ENCODE assay signal across 20 mouse cellular contexts in the genomic region with DNA sequence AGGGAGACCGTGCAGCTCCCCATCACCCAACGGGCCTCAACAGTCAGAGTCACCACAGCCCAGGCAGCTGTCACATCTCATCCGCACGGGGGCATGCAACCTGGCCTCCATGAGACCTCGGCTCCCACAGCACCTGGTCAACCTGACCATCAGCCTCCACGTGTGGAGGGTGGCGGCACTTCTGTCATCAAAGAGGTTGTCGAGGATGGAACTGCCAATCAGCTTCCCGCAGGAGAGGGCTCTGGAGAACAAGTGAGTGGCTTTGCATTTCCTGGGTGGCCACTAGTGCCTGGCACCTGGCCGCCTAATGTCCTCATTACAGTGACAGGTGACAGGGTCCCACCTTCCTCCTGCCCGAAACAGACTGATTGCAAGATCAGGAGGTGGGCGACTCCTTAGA. TPM values are rescaled to one million over a fixed set of nuclear protein-coding genes. Genes with fewer than 3 reads are reported as not detected.
DNase-seq lines count a peak whose midpoint lies in the region; ATAC-seq and TF ChIP-seq lines count a peak whose summit lies in the region.
"Had no signal": no experiment of that assay in that cellular context is flagged by ENCODE, and none has a peak within 500 bp of the region (broad histone marks: within the 10 kb centered on the region; RNA-seq: fewer than 3 reads in every experiment).

No protein-coding gene starts in this region.

- ATAC-seq in lung, postnatal 0 days: peak; percentile 29
- no peak for ATAC-seq in hindbrain, embryonic 14.5 days (ENCODE audit: low FRiP score)
- ATAC-seq: forebrain, embryonic 13.5 days; forebrain, embryonic 15.5 days; forebrain, postnatal 0 days had no signal

- no peaks in the 10 kb centered on the region; the same call in 1 of the 2 replicates for H3K4me1 ChIP-seq in lung, postnatal 0 days (ENCODE audit: insufficient read depth, low read depth, low read length)
- peaks cover 5% of the 10 kb centered on the region; the same call in 1 of the 2 replicates for H3K4me1 ChIP-seq in lung, adult 2 months (ENCODE audit: control insufficient read depth, insufficient read depth, low read length)
- no peaks in the 10 kb centered on the region for H3K4me1 ChIP-seq in hindbrain, embryonic 14.5 days (replicated peaks; ENCODE audit: control insufficient read depth, insufficient read depth, low read length)
- H3K4me1 ChIP-seq: forebrain, embryonic 13.5 days; forebrain, embryonic 15.5 days had no signal

- H3K36me3 ChIP-seq in lung, postnatal 0 days (ENCODE audit: insufficient read depth, low read length): no peaks in the 10 kb centered on the region; the same call in 1 of the 2 replicates
- H3K36me3 ChIP-seq in hindbrain, embryonic 14.5 days (replicated peaks; ENCODE audit: control insufficient read depth, insufficient read depth): peaks cover 12% of the 10 kb centered on the region

- H3K27ac ChIP-seq in lung, postnatal 0 days (ENCODE audit: low read length): no peak overlapping the region
- no peak overlapping the region for H3K27ac ChIP-seq in hindbrain, embryonic 14.5 days
- H3K27ac ChIP-seq: embryonic facial prominence, embryonic 13.5 days; embryonic facial prominence, embryonic 15.5 days; forebrain, embryonic 13.5 days; forebrain, embryonic 15.5 days had no signal

- H3K9me3 ChIP-seq in lung, postnatal 0 days (ENCODE audit: low read length): no peaks in the 10 kb centered on the region
- H3K9me3 ChIP-seq in hindbrain, embryonic 14.5 days (ENCODE audit: control insufficient read depth, low read length): no peaks in the 10 kb centered on the region
- H3K9me3 ChIP-seq: embryonic facial prominence, embryonic 13.5 days; embryonic facial prominence, embryonic 15.5 days; forebrain, embryonic 15.5 days had no signal

- TF ChIP-seq CTCF in lung, postnatal 0 days (IDR thresholded peaks at IDR 0.05): no peak
- TF ChIP-seq CTCF in lung, adult 2 months (IDR thresholded peaks at IDR 0.05; ENCODE audit: insufficient read depth, low read length): no peak

- no peak overlapping the region for H3K4me2 ChIP-seq in lung, postnatal 0 days (replicated peaks; ENCODE audit: low read depth, low read length)
- no peak overlapping the region for H3K4me2 ChIP-seq in hindbrain, embryonic 14.5 days (replicated peaks)
- H3K4me2 ChIP-seq: embryonic facial prominence, embryonic 13.5 days; embryonic facial prominence, embryonic 15.5 days; forebrain, embryonic 13.5 days; forebrain, embryonic 15.5 days had no signal

- no peak for TF ChIP-seq POLR2A in lung, adult 2 months (IDR thresholded peaks at IDR 0.05; ENCODE audit: borderline replicate concordance, extremely low read depth, low read depth, low read length)

- no peak overlapping the region for H3K9ac ChIP-seq in lung, postnatal 0 days (replicated peaks; ENCODE audit: low read depth)
- H3K9ac ChIP-seq in hindbrain, embryonic 14.5 days: no peak overlapping the region
- H3K9ac ChIP-seq: embryonic facial prominence, embryonic 13.5 days; embryonic facial prominence, embryonic 15.5 days; forebrain, embryonic 13.5 days; forebrain, embryonic 15.5 days; forebrain, postnatal 0 days had no signal

- no peaks in the 10 kb centered on the region for H3K27me3 ChIP-seq in lung, postnatal 0 days (replicated peaks; ENCODE audit: insufficient read depth, low read length)
- H3K27me3 ChIP-seq in hindbrain, embryonic 14.5 days (ENCODE audit: control insufficient read depth, insufficient read depth, low read length): no peaks in the 10 kb centered on the region
- H3K27me3 ChIP-seq: embryonic facial prominence, embryonic 13.5 days; embryonic facial prominence, embryonic 15.5 days; forebrain, embryonic 13.5 days; forebrain, embryonic 15.5 days had no signal

- TF ChIP-seq EP300 in lung, postnatal 0 days (IDR thresholded peaks at IDR 0.05): no peak

- DNase-seq in lung, postnatal 0 days (ENCODE audit: low spot score): no peak
- DNase-seq in lung, adult 2 months: no peak
- peak; percentile 65 for DNase-seq in lung, postnatal 25 days (ENCODE audit: low spot score)
- DNase-seq in hindbrain, embryonic 14.5 days (ENCODE audit: low spot score): no peak
- no peak for DNase-seq in liver
- DNase-seq: adrenal gland, adult 2 months; adrenal gland, postnatal 10 days; adrenal gland, postnatal 25 days; cerebellum, adult 11 months; cerebellum, adult 18-20 months; cerebellum, adult 8-10 months; cerebellum, adult 9-11 months; cerebellum, postnatal 14 days; cerebellum, postnatal 36 days; embryo, embryonic 11 days; forebrain, postnatal 0 days had no signal

- WGBS in lung, postnatal 0 days: 77% methylated on average over 12 of the region's 12 CpGs
- WGBS in lung, adult 2 months: 77% methylated on average over 12 of the region's 12 CpGs
- WGBS in hindbrain, embryonic 14.5 days: 94% methylated on average over 12 of the region's 12 CpGs

- H3K4me3 ChIP-seq in lung, postnatal 0 days (ENCODE audit: low read depth, low read length): no peak overlapping the region
- H3K4me3 ChIP-seq in lung, adult 2 months (replicated peaks; ENCODE audit: extremely low read depth, low read depth, low read length): no peak overlapping the region
- no peak overlapping the region for H3K4me3 ChIP-seq in hindbrain, embryonic 14.5 days (replicated peaks; ENCODE audit: low read length)
- H3K4me3 ChIP-seq: embryonic facial prominence, embryonic 13.5 days; embryonic facial prominence, embryonic 15.5 days; forebrain, embryonic 13.5 days; forebrain, embryonic 15.5 days had no signal

RNA-seq across cellular contexts. Expression of a gene that starts 19.5 kb away (rescaled TPM):
- polyA plus RNA-seq in lung, postnatal 0 days (2015; fragmentation: Nextera tagmentation; extraction: Ambion mirVana): 303 and 306 TPM in 2 replicates
- polyA plus RNA-seq in lung, adult 2 months (2012; rRNA removed): 200 and 209 TPM in 2 replicates
- 16.8 and 18.1 TPM in 2 replicates for polyA plus RNA-seq in hindbrain, embryonic 14.5 days (2014; fragmentation: Nextera tagmentation; extraction: Ambion mirVana)

Comparison
In these comparisons a context has a peak if more than half of its experiments do, and no peak if none do; other contexts are left out.
1. RNA of a gene that starts 19.5 kb away (polyA plus RNA-seq): 303 to 306 TPM in lung, postnatal 0 days and 200 to 209 TPM in lung, adult 2 months; 16.8 to 18.1 TPM in hindbrain, embryonic 14.5 days; every median in the first group is over 10 times any median in the second.